Mouse (Mus musculus): ENCODE results near the gene Gtf3c2.

DNA sequence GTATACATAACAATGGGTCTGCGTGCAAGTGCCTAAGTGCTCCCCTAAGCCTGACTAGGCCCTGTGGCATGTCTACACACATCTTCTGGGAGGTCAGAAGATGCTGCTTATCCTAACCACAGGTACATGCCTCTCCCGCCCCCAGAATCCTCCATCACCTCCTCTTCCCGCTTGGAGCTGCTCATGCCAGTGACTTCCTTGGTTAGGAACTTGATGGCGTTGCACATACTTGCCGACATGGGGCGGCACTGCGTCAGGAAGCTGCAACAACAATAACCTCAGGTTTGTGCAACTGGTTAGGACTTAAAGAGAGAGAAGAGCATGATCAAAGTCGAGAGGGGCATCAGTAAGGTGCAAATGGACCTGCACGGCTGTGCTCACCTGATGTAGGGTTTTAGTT, 10.3 kb upstream of the Gtf3c2 start:
- TF ChIP-seq POLR2A (IDR thresholded peaks at IDR 0.05; ENCODE audit: borderline replicate concordance, insufficient read depth, low read length), result no peak
- TF ChIP-seq CTCF (IDR thresholded peaks at IDR 0.05; ENCODE audit: borderline replicate concordance, insufficient read depth, low read depth, low read length), result no peak
